Mouse (Mus musculus) liver, embryonic 14.5 days (tissue): ENCODE data around the gene Gm49405.

Experiments used
- CTCF ChIP-seq: IDR thresholded peaks from 2 replicates; pipeline ENCODE4 v1.5.1; 2016; ENCODE audit warnings: antibody characterized with exemption, low read depth, control low read depth
- EP300 ChIP-seq: IDR thresholded peaks from 2 replicates; pipeline ENCODE4 v1.6.1; 2016; ENCODE audit warnings: antibody characterized with exemption, low read depth

- no peak for TF ChIP-seq CTCF
- no peak for TF ChIP-seq EP300
Measured at GRCm38 (mm10) chr19:3986334-3986733, 14.1 kb upstream of the Gm49405 start, which contains the start of gene Acy3.
